Mouse (Mus musculus) intestine, postnatal 0 days (tissue): ENCODE data around the gene Entpd5. TPM values are rescaled to one million over a fixed set of nuclear protein-coding genes. Genes with fewer than 3 reads are reported as not detected.

ENCODE experiments used
- ATAC-seq: fragments of 200-750 bp; cut with Nextera tagmentation; 2 replicates; pipeline ENCODE4 v1.8.0; 2017; ENCODE audit warnings: mild to moderate bottlenecking, moderate TSS enrichment, moderate library complexity
- H3K27ac ChIP-seq: fragments of 300-500 bp; sonication (generic); 2 replicates; pipeline ENCODE4 v1.5.1; 2014; ENCODE audit warnings: mild to moderate bottlenecking, low read depth, low read length, moderate library complexity
- H3K27me3 ChIP-seq: fragments of 300-500 bp; sonication (generic); replicated peaks from 2 replicates; pipeline ENCODE4 v1.6.1; 2014; ENCODE audit warnings: low read length, mixed read lengths; ENCODE audit not compliant: control insufficient read depth, insufficient read depth
- H3K36me3 ChIP-seq: fragments of 300-500 bp; sonication (generic); 2 replicates; pipeline ENCODE4 v1.6.1; 2014; ENCODE audit warnings: mild to moderate bottlenecking, moderate library complexity; ENCODE audit not compliant: control insufficient read depth, insufficient read depth
- H3K4me1 ChIP-seq: fragments of 300-500 bp; sonication (generic); replicated peaks from 2 replicates; pipeline ENCODE4 v1.6.1; 2014; ENCODE audit warnings: antibody characterized with exemption, low read length, mixed read lengths; ENCODE audit not compliant: control insufficient read depth, insufficient read depth
- H3K4me2 ChIP-seq: fragments of 300-500 bp; sonication (generic); replicated peaks from 2 replicates; pipeline ENCODE4 v1.6.1; 2014; ENCODE audit warnings: low read depth, mild to moderate bottlenecking, moderate library complexity
- H3K4me3 ChIP-seq: fragments of 300-500 bp; sonication (generic); 2 replicates; pipeline ENCODE4 v1.5.1; 2014; ENCODE audit warnings: low read depth, low read length
- H3K9ac ChIP-seq: fragments of 300-500 bp; sonication (generic); 2 replicates; pipeline ENCODE4 v1.6.1; 2014; ENCODE audit warnings: mild to moderate bottlenecking, low read depth, low read length
- H3K9me3 ChIP-seq: fragments of 300-500 bp; sonication (generic); 2 replicates; pipeline ENCODE4 v1.6.1; 2016; ENCODE audit warnings: mixed run types; ENCODE audit not compliant: control insufficient read depth
- CTCF ChIP-seq: sonication (generic); IDR thresholded peaks from 2 replicates; pipeline ENCODE4 v1.5.1; 2016; ENCODE audit warnings: low read depth, mild to moderate bottlenecking, control low read depth, antibody characterized with exemption, moderate library complexity
- WGBS: fragments of 180-500 bp; shearing (Covaris S2); extraction: QIAGEN DNeasy Blood & Tissue Kit; methylation state at CpG from one replicate; pipeline ENCODE4 v1.1.7; 2014; 5-methylcytosine and 5-hydroxymethylcytosine counted together
- polyA plus RNA-seq: library from polyadenylated mRNA; unstranded; fragments of >200 nt; fragmentation: Nextera tagmentation; extraction: Ambion mirVana; gene quantifications from 2 replicates; pipeline ENCODE4 v1.2.1, GENCODE M21; 2015

Entpd5 gene
- polyA plus RNA-seq, 1 experiment from 2014 or later = 54.4 TPM

DNA sequence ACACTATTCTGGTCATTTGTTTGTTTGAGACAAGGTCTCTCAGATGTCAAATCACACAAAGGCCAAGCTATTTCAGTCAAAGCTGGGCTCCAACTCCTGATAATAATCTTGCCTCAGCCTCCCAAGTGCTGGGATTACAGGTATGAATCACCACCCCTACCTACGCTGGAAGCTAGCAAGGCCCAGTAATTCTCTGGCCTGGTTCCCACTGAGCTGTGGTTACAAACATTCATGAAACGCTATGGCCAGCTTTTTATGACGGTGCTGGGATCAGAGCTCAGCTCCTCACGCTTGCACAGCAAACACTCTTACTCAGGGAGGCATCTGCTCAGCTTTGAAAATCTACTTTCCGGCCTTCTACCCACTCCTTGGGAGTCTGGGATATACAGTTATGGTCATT, 15.0 kb downstream of the Entpd5 start:
- 66% methylated on average over 5 of the region's 5 CpGs for WGBS
- ATAC-seq = no peak

DNA sequence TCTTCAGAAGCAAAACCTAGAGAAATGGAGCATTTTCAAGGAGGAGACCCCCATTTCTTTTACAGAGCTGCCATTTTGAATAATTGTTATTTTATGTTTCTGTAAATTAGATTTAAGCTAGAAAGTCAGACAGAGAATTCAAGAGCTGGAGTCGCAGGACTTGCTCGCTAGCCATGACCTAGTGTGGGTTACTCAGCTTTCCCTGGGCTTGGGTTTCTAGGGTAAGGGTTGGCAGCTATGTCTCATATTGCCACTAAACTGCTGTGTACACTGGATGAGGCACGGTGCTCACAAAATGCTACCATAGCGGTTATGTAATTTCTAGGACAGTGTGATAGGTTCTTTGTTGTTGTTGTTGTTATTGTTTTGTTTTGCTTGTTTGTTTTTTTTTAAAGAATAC, 16.1 kb downstream of the Entpd5 start:
- TF ChIP-seq CTCF = no peak
- Histone ChIP-seq H3K27ac (no peak overlapping the region), H3K4me1 (no peaks in the 10 kb centered on the region), H3K36me3 (peaks cover 34% of the 10 kb centered on the region; the same call in 1 of the 2 replicates), H3K27me3 (no peaks in the 10 kb centered on the region), H3K4me3 (no peak overlapping the region), H3K9me3 (no peaks in the 10 kb centered on the region), H3K9ac (no peak overlapping the region), H3K4me2 (no peak overlapping the region)
- ATAC-seq = no peak
- 98% methylated on average over 4 of the region's 4 CpGs for WGBS

More for the DNA sequence above, 15.0 kb downstream of the Entpd5 start:
- Histone ChIP-seq H3K9me3 (no peaks in the 10 kb centered on the region), H3K4me1 (no peaks in the 10 kb centered on the region), H3K27me3 (no peaks in the 10 kb centered on the region), H3K36me3 (peaks cover 29% of the 10 kb centered on the region; the same call in 1 of the 2 replicates), H3K4me3 (no peak overlapping the region), H3K27ac (no peak overlapping the region), H3K9ac (no peak overlapping the region), H3K4me2 (no peak overlapping the region)
- no peak for TF ChIP-seq CTCF

DNA sequence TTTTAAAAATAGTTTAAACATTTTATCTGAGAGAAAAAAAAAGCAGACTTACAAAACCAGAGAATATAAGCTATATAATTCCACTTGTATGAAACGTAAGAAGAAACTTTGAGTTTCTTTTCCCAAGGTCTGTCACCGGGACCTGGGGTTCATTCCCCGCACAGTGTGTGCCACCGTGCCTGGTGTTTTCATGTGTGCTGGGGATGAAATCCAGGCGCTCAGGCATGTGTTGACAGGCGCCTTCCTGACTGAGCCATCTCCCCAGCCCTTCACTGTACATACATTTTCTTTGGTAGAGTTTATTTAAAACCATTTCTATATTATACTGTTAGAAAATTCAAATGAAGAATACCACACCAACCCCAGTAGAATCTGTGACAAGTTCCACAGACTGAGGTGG, 18.5 kb downstream of the Entpd5 start:
- no peak overlapping the region for H3K4me3 ChIP-seq
- no peak overlapping the region for H3K9ac ChIP-seq
- TF ChIP-seq CTCF = no peak
- H3K4me2 ChIP-seq = no peak overlapping the region
- no peaks in the 10 kb centered on the region for H3K9me3 ChIP-seq
- no peak for ATAC-seq
- 79% methylated on average over 6 of the region's 6 CpGs for WGBS
- no peaks in the 10 kb centered on the region for H3K27me3 ChIP-seq
- peaks cover 37% of the 10 kb centered on the region; the same call in 1 of the 2 replicates for H3K36me3 ChIP-seq
- no peaks in the 10 kb centered on the region for H3K4me1 ChIP-seq
- no peak overlapping the region for H3K27ac ChIP-seq

DNA sequence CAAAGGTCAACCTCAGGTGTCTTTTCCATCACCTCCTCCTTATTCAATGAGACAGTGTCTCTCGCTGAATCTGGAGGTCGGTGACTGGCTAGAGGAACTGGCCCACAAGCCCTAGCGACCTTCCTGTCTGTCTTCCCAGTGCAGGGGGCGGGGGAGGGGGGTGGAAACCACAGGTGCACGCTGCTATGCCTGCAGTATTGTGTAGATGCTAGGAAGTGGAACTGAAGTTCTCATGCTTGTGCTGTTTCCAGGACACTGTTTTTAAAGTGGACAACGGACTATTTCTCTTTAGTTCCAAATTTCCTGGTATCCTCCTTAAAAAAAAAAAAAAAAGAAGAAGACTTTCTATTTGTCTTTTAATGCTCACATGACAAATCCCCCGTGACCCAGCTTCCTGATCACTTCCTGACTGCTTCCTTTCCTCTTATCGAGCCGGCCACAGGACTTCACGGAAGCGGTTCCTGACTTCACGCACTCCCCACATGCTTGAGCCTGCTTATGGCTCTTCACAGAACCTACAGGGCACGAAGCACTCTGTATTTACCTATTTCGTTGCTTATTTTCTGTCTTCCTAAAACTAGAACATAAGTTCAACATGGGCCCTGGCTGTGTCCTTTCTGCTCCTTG, 19.9 kb downstream of the Entpd5 start:
- Histone ChIP-seq H3K36me3 (peaks cover 47% of the 10 kb centered on the region), H3K27me3 (no peaks in the 10 kb centered on the region), H3K9ac (no peak overlapping the region), H3K27ac (no peak overlapping the region), H3K4me1 (0 out of 2 replicates have a peak, but pooled peaks cover 2% of the 10 kb centered on the region), H3K4me2 (no peak overlapping the region), H3K9me3 (no peaks in the 10 kb centered on the region), H3K4me3 (no peak overlapping the region)
- ATAC-seq = no peak
- TF ChIP-seq CTCF = no peak
- WGBS = 75% methylated on average over 14 of the region's 14 CpGs

DNA sequence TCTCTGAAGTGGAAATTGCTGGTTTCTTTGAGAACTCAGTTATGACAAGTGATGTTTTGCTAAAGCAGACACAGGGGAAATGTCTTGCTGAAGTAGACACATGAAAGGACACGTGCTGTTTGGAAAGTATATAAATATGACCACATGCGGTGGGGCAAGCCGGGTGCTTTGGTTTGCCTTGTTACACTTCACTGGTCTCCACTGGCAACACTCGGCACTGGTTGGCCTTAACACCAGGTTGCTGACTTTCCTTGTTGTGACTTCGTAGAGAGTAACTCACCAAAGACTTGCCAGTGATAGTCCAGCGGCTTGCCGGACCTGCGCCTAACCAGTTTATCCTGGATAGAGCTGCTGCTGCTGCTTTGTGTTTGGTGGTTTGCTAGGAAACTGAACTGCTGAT, 20.7 kb downstream of the Entpd5 start:
- Histone ChIP-seq H3K27ac (no peak overlapping the region), H3K27me3 (no peaks in the 10 kb centered on the region), H3K36me3 (peaks cover 41% of the 10 kb centered on the region), H3K4me2 (no peak overlapping the region), H3K9me3 (no peaks in the 10 kb centered on the region), H3K4me1 (0 out of 2 replicates have a peak, but pooled peaks cover 2% of the 10 kb centered on the region), H3K4me3 (no peak overlapping the region), H3K9ac (no peak overlapping the region)
- no peak for TF ChIP-seq CTCF
- WGBS = 90% methylated on average over 8 of the region's 8 CpGs
- ATAC-seq = no peak

DNA sequence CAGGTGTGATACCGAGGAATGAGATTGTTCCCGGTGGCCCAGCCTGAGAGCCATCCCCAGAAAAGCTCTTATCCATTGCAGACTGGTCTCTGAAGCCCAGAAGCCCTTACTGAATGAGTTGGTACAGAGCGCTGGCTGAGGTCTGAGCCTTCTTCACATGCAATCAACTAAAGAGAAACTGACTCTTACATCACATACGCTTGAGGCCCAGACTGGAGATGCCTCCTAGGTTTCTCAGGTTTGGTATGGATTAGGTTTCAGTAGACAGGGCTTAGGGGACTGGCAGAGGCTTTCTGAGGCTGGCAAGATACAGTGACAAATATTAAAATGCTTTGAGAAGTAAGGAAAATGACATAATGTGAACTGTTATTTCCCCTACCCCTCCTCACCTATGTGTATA, 23.4 kb downstream of the Entpd5 start:
- H3K4me1 ChIP-seq = 0 out of 2 replicates have a peak, but pooled peaks cover 2% of the 10 kb centered on the region
- no peaks in the 10 kb centered on the region for H3K27me3 ChIP-seq
- H3K4me2 ChIP-seq = no peak overlapping the region
- no peak for ATAC-seq
- H3K9ac ChIP-seq = no peak overlapping the region
- H3K9me3 ChIP-seq = no peaks in the 10 kb centered on the region
- TF ChIP-seq CTCF = no peak
- H3K27ac ChIP-seq = peak overlapping the region; percentile 81
- peaks cover 48% of the 10 kb centered on the region for H3K36me3 ChIP-seq
- H3K4me3 ChIP-seq = no peak overlapping the region
- 88% methylated on average over 4 of the region's 4 CpGs for WGBS

DNA sequence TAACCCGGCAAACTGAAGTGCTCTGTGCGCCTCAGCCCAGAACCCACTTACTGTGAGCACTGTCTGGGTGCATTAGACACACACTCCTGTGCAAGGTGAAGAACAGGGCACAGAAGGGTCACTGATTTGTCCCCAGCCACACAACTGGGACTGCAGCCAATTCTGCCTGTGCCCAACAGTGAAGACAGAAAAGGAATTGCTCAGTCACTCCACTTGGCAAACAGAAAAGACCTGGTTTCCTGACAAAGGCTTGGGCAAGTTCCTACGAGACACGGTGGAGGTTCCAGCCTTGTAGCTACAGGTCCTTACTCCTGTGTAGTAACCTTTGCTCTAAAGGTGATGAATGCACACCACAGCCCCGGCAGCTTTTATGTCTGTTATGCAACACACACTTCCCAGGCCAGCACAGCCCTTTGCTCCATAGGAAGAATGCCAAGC, 24.2 kb downstream of the Entpd5 start:
- H3K27ac ChIP-seq = peak overlapping the region; percentile 81

More for the DNA sequence above, 24.2 kb downstream of the Entpd5 start:
- Histone ChIP-seq H3K4me1 (0 out of 2 replicates have a peak, but pooled peaks cover 2% of the 10 kb centered on the region), H3K4me2 (no peak overlapping the region), H3K9me3 (no peaks in the 10 kb centered on the region), H3K4me3 (no peak overlapping the region), H3K36me3 (peaks cover 46% of the 10 kb centered on the region), H3K27me3 (no peaks in the 10 kb centered on the region), H3K9ac (no peak overlapping the region)
- WGBS = 39% methylated on average over 5 of the region's 5 CpGs
- ATAC-seq = peak; percentile 92
- TF ChIP-seq CTCF = no peak
